Mouse (Mus musculus) G1E (cell line): Measurements from ENCODE around the gene Kdm7a.

ENCODE experiments used
- CTCF ChIP-seq: IDR thresholded peaks from 2 replicates; pipeline ENCODE4 v1.5.1; 2012; ENCODE audit warnings: low read depth, low read length, inconsistent platforms, mixed read lengths
- GATA1 ChIP-seq: IDR thresholded peaks from 2 replicates; pipeline ENCODE4 v1.6.1; 2012; ENCODE audit warnings: borderline replicate concordance, low read length, inconsistent platforms, mixed read lengths
- GATA2 ChIP-seq: IDR thresholded peaks from 2 replicates; pipeline ENCODE4 v1.6.1; 2012; ENCODE audit warnings: low read depth, low read length, inconsistent platforms, borderline replicate concordance

- no peak for TF ChIP-seq GATA2
- no peak for TF ChIP-seq CTCF
- no peak for TF ChIP-seq GATA1
Measured at GRCm38 (mm10) chr6:39204444-39204843, 2.1 kb downstream of the Kdm7a start.
